Mouse (Mus musculus): ENCODE measurements at regions not wholly inside any gene's neighbourhood (a gene's known extent, or its start where the extent isn't known, plus 50 kb on each side); places are given as distances from the start of the nearest gene placed in this dataset.

GRCm38 (mm10) chr5:101208150-101208549, 362.6 kb downstream of the Gpat3 start:
- Histone ChIP-seq H3K9me3 (replicated peaks) (no peaks in the 10 kb centered on the region), H3K36me3 (no peaks in the 10 kb centered on the region), H3K9ac (no peak overlapping the region), H3K4me2 (no peak overlapping the region), H3K27ac (ENCODE audit: poor library complexity, severe bottlenecking) (no peak overlapping the region), H3K27me3 (replicated peaks) (no peaks in the 10 kb centered on the region), H3K4me1 (replicated peaks) (no peaks in the 10 kb centered on the region), H3K4me3 (no peak overlapping the region)
- no peak for ATAC-seq (ENCODE audit: insufficient number of reproducible peaks, low FRiP score)
- WGBS, result 81% methylated on average over 5 of the region's 5 CpGs

- H3K4me2 ChIP-seq, result no peak overlapping the region
- no peak overlapping the region for H3K27ac ChIP-seq (ENCODE audit: poor library complexity, severe bottlenecking)
- H3K4me3 ChIP-seq, result no peak overlapping the region
- H3K9ac ChIP-seq, result no peak overlapping the region
- H3K9me3 ChIP-seq (replicated peaks), result 0 out of 2 replicates have a peak, but pooled peaks cover 2% of the 10 kb centered on the region
- no peak for ATAC-seq (ENCODE audit: insufficient number of reproducible peaks, low FRiP score)
- H3K36me3 ChIP-seq, result no peaks in the 10 kb centered on the region
- 75% methylated on average over 4 of the region's 4 CpGs for WGBS
- no peaks in the 10 kb centered on the region for H3K27me3 ChIP-seq (replicated peaks)
- H3K4me1 ChIP-seq (replicated peaks), result no peaks in the 10 kb centered on the region
Measured at GRCm38 (mm10) chr5:101195501-101195900, 350.0 kb downstream of the Gpat3 start.

- H3K27ac ChIP-seq (ENCODE audit: poor library complexity, severe bottlenecking), result no peak overlapping the region
- no peaks in the 10 kb centered on the region for H3K36me3 ChIP-seq
- H3K4me1 ChIP-seq (replicated peaks), result no peaks in the 10 kb centered on the region
- H3K9me3 ChIP-seq (replicated peaks), result no peaks in the 10 kb centered on the region
- H3K4me3 ChIP-seq, result no peak overlapping the region
- H3K27me3 ChIP-seq (replicated peaks), result no peaks in the 10 kb centered on the region
- H3K9ac ChIP-seq, result no peak overlapping the region
- ATAC-seq (ENCODE audit: insufficient number of reproducible peaks, low FRiP score), result no peak
- 78% methylated on average over 2 of the region's 2 CpGs for WGBS
- no peak overlapping the region for H3K4me2 ChIP-seq
Measured at GRCm38 (mm10) chr5:101190976-101191375, 345.5 kb downstream of the Gpat3 start.

- WGBS, result 57% methylated on average over 9 of the region's 9 CpGs
- H3K9me3 ChIP-seq (replicated peaks), result no peaks in the 10 kb centered on the region
- no peak overlapping the region for H3K9ac ChIP-seq
- no peaks in the 10 kb centered on the region for H3K36me3 ChIP-seq
- ATAC-seq (ENCODE audit: insufficient number of reproducible peaks, low FRiP score), result no peak
- no peak overlapping the region for H3K4me2 ChIP-seq
- H3K4me3 ChIP-seq, result no peak overlapping the region
- no peak overlapping the region for H3K27ac ChIP-seq (ENCODE audit: poor library complexity, severe bottlenecking)
- H3K4me1 ChIP-seq (replicated peaks), result peaks cover 6% of the 10 kb centered on the region; the same call in 1 of the 2 replicates
- H3K27me3 ChIP-seq (replicated peaks), result no peaks in the 10 kb centered on the region
Measured at GRCm38 (mm10) chr5:101173183-101173582, 327.7 kb downstream of the Gpat3 start.

GRCm38 (mm10) chr5:101172782-101173181, 327.3 kb downstream of the Gpat3 start:
- Histone ChIP-seq H3K9ac (no peak overlapping the region), H3K4me3 (no peak overlapping the region), H3K4me2 (no peak overlapping the region), H3K4me1 (replicated peaks) (peaks cover 6% of the 10 kb centered on the region; the same call in 1 of the 2 replicates), H3K27ac (ENCODE audit: poor library complexity, severe bottlenecking) (no peak overlapping the region), H3K9me3 (replicated peaks) (no peaks in the 10 kb centered on the region), H3K36me3 (no peaks in the 10 kb centered on the region), H3K27me3 (replicated peaks) (no peaks in the 10 kb centered on the region)
- ATAC-seq (ENCODE audit: insufficient number of reproducible peaks, low FRiP score), result no peak
- 74% methylated on average over 10 of the region's 10 CpGs for WGBS

GRCm38 (mm10) chr5:101169074-101169473, 323.6 kb downstream of the Gpat3 start:
- Histone ChIP-seq H3K4me1 (replicated peaks) (peaks cover 6% of the 10 kb centered on the region; the same call in 1 of the 2 replicates), H3K4me3 (no peak overlapping the region), H3K36me3 (no peaks in the 10 kb centered on the region), H3K9me3 (replicated peaks) (no peaks in the 10 kb centered on the region), H3K27me3 (replicated peaks) (no peaks in the 10 kb centered on the region), H3K27ac (ENCODE audit: poor library complexity, severe bottlenecking) (no peak overlapping the region), H3K4me2 (no peak overlapping the region), H3K9ac (no peak overlapping the region)
- ATAC-seq (ENCODE audit: insufficient number of reproducible peaks, low FRiP score), result no peak
- WGBS, result 48% methylated on average over 2 of the region's 2 CpGs

GRCm38 (mm10) chr5:101163624-101164213, 318.2 kb downstream of the Gpat3 start:
- Histone ChIP-seq H3K9me3 (replicated peaks) (0 out of 2 replicates have a peak, but pooled peaks cover 2% of the 10 kb centered on the region), H3K36me3 (no peaks in the 10 kb centered on the region), H3K9ac (no peak overlapping the region), H3K4me1 (replicated peaks) (peaks cover 4% of the 10 kb centered on the region), H3K27me3 (replicated peaks) (no peaks in the 10 kb centered on the region), H3K27ac (ENCODE audit: poor library complexity, severe bottlenecking) (no peak overlapping the region), H3K4me3 (no peak overlapping the region), H3K4me2 (no peak overlapping the region)
- no peak for ATAC-seq (ENCODE audit: insufficient number of reproducible peaks, low FRiP score)
- WGBS, result 49% methylated on average over 8 of the region's 8 CpGs

- Histone ChIP-seq H3K27ac (ENCODE audit: poor library complexity, severe bottlenecking) (no peak overlapping the region), H3K9ac (no peak overlapping the region), H3K4me1 (replicated peaks) (peaks cover 4% of the 10 kb centered on the region), H3K36me3 (no peaks in the 10 kb centered on the region), H3K9me3 (replicated peaks) (0 out of 2 replicates have a peak, but pooled peaks cover 4% of the 10 kb centered on the region), H3K4me3 (no peak overlapping the region), H3K27me3 (replicated peaks) (no peaks in the 10 kb centered on the region), H3K4me2 (no peak overlapping the region)
- 22% methylated on average over 5 of the region's 5 CpGs for WGBS
- no peak for ATAC-seq (ENCODE audit: insufficient number of reproducible peaks, low FRiP score)
Measured at GRCm38 (mm10) chr5:101163112-101163511, 317.6 kb downstream of the Gpat3 start.

- Histone ChIP-seq H3K27ac (ENCODE audit: poor library complexity, severe bottlenecking) (no peak overlapping the region), H3K9ac (no peak overlapping the region), H3K4me1 (replicated peaks) (no peaks in the 10 kb centered on the region), H3K27me3 (replicated peaks) (no peaks in the 10 kb centered on the region), H3K4me3 (no peak overlapping the region), H3K36me3 (no peaks in the 10 kb centered on the region), H3K4me2 (no peak overlapping the region), H3K9me3 (replicated peaks) (peaks cover 4% of the 10 kb centered on the region; the same call in 1 of the 2 replicates)
- 39% methylated on average over 1 of the region's 1 CpGs for WGBS
- no peak for ATAC-seq (ENCODE audit: insufficient number of reproducible peaks, low FRiP score)
Measured at GRCm38 (mm10) chr5:101157416-101157815, 311.9 kb downstream of the Gpat3 start.

GRCm38 (mm10) chr5:101146345-101146744, 300.8 kb downstream of the Gpat3 start:
- H3K4me3 ChIP-seq, result no peak overlapping the region
- WGBS, result 72% methylated on average over 3 of the region's 3 CpGs
- no peak overlapping the region for H3K4me2 ChIP-seq
- H3K27me3 ChIP-seq (replicated peaks), result no peaks in the 10 kb centered on the region
- no peak overlapping the region for H3K9ac ChIP-seq
- H3K9me3 ChIP-seq (replicated peaks), result no peaks in the 10 kb centered on the region
- no peaks in the 10 kb centered on the region for H3K4me1 ChIP-seq (replicated peaks)
- H3K27ac ChIP-seq (ENCODE audit: poor library complexity, severe bottlenecking), result no peak overlapping the region
- ATAC-seq (ENCODE audit: insufficient number of reproducible peaks, low FRiP score), result no peak
- no peaks in the 10 kb centered on the region for H3K36me3 ChIP-seq

GRCm38 (mm10) chr5:101124941-101125453, 279.5 kb downstream of the Gpat3 start:
- ATAC-seq (ENCODE audit: insufficient number of reproducible peaks, low FRiP score), result no peak
- 0 out of 2 replicates have a peak, but pooled peaks cover 5% of the 10 kb centered on the region for H3K4me1 ChIP-seq (replicated peaks)
- no peak overlapping the region for H3K4me2 ChIP-seq
- H3K9me3 ChIP-seq (replicated peaks), result no peaks in the 10 kb centered on the region
- 77% methylated on average over 5 of the region's 5 CpGs for WGBS
- no peak overlapping the region for H3K4me3 ChIP-seq
- no peaks in the 10 kb centered on the region for H3K36me3 ChIP-seq
- no peak overlapping the region for H3K27ac ChIP-seq (ENCODE audit: poor library complexity, severe bottlenecking)
- no peaks in the 10 kb centered on the region for H3K27me3 ChIP-seq (replicated peaks)
- H3K9ac ChIP-seq, result no peak overlapping the region

GRCm38 (mm10) chr5:101122914-101123313, 277.4 kb downstream of the Gpat3 start:
- no peak overlapping the region for H3K27ac ChIP-seq (ENCODE audit: poor library complexity, severe bottlenecking)
- no peak overlapping the region for H3K4me3 ChIP-seq
- H3K9me3 ChIP-seq (replicated peaks), result no peaks in the 10 kb centered on the region
- no peaks in the 10 kb centered on the region for H3K27me3 ChIP-seq (replicated peaks)
- WGBS, result 78% methylated on average over 6 of the region's 6 CpGs
- H3K4me1 ChIP-seq (replicated peaks), result 0 out of 2 replicates have a peak, but pooled peaks cover 5% of the 10 kb centered on the region
- H3K36me3 ChIP-seq, result no peaks in the 10 kb centered on the region
- no peak for ATAC-seq (ENCODE audit: insufficient number of reproducible peaks, low FRiP score)
- H3K4me2 ChIP-seq, result no peak overlapping the region
- H3K9ac ChIP-seq, result no peak overlapping the region
